Mouse (Mus musculus) adrenal gland, postnatal 4 days (tissue): ENCODE results near the gene Fhit. TPM values are rescaled to one million over a fixed set of nuclear protein-coding genes. Genes with fewer than 3 reads are reported as not detected.

Experiments
- DNase-seq, 2 experiments: peaks; one replicate each; pipeline ENCODE4 v3.0.0; 2021 to 2022; ENCODE audit warnings: low spot score in 2 of 2, mixed read lengths in 2 of 2
- total RNA-seq, 2 experiments: library from RNA; stranded (reverse); gene quantifications; 2 replicates each; pipeline ENCODE4 v1.2.3; 2021

Gene Fhit
- total RNA-seq, 2 experiments from 2014 or later = 14.7 to 19.2 TPM

GRCm38 (mm10) chr14:10367783-10368680 lies 793.8 kb downstream of the Fhit start:
- no peak for DNase-seq

- DNase-seq = no peak
These were observed 795.0 kb downstream of the Fhit start for GRCm38 (mm10) chr14:10366808-10367207.

- DNase-seq = no peak
These were observed 797.6 kb downstream of the Fhit start for GRCm38 (mm10) chr14:10364281-10364680.

- no peak for DNase-seq
These were observed 798.5 kb downstream of the Fhit start for GRCm38 (mm10) chr14:10363306-10363705.

GRCm38 (mm10) chr14:10345905-10346304 lies 815.9 kb downstream of the Fhit start:
- no peak for DNase-seq

GRCm38 (mm10) chr14:10344064-10344463 lies 817.8 kb downstream of the Fhit start:
- DNase-seq = no peak

GRCm38 (mm10) chr14:10316764-10317163 lies 845.1 kb downstream of the Fhit start:
- DNase-seq = no peak

- DNase-seq = no peak
These were observed 849.6 kb downstream of the Fhit start for GRCm38 (mm10) chr14:10312190-10312589.

GRCm38 (mm10) chr14:10305286-10305685 lies 856.5 kb downstream of the Fhit start:
- DNase-seq = no peak

- DNase-seq = no peak
These were observed 860.3 kb downstream of the Fhit start for GRCm38 (mm10) chr14:10301497-10301896.

- DNase-seq = no peak
These were observed 860.9 kb downstream of the Fhit start for GRCm38 (mm10) chr14:10300914-10301313.

GRCm38 (mm10) chr14:10299030-10299429 lies 862.8 kb downstream of the Fhit start:
- DNase-seq = no peak

- no peak for DNase-seq
These were observed 872.8 kb downstream of the Fhit start for GRCm38 (mm10) chr14:10289043-10289442.

GRCm38 (mm10) chr14:10286027-10286426 lies 875.8 kb downstream of the Fhit start:
- DNase-seq = no peak

- no peak for DNase-seq
These were observed 933.1 kb downstream of the Fhit start for GRCm38 (mm10) chr14:10228708-10229107.

GRCm38 (mm10) chr14:10221847-10222246 lies 940.0 kb downstream of the Fhit start:
- DNase-seq = no peak

GRCm38 (mm10) chr14:10213216-10213615 lies 948.6 kb downstream of the Fhit start:
- DNase-seq = no peak

GRCm38 (mm10) chr14:10211184-10211583 lies 950.7 kb downstream of the Fhit start:
- DNase-seq = no peak

GRCm38 (mm10) chr14:10209007-10209406 lies 952.8 kb downstream of the Fhit start:
- no peak for DNase-seq

- DNase-seq = no peak
These were observed 956.1 kb downstream of the Fhit start for GRCm38 (mm10) chr14:10205699-10206098.

GRCm38 (mm10) chr14:10205290-10205689 lies 956.5 kb downstream of the Fhit start:
- no peak for DNase-seq

- DNase-seq = no peak
These were observed 967.7 kb downstream of the Fhit start for GRCm38 (mm10) chr14:10194130-10194529.

GRCm38 (mm10) chr14:10171761-10172160 lies 990.1 kb downstream of the Fhit start:
- no peak for DNase-seq
